Mouse (Mus musculus): ENCODE results near the gene Igfbp7.

Igfbp7 gene

GRCm38 (mm10) chr5:77340033-77340432, 67.8 kb downstream of the Igfbp7 start:
- no peak for DNase-seq

- DNase-seq, result no peak
Observed at GRCm38 (mm10) chr5:77330154-77330553, 77.7 kb downstream of the Igfbp7 start.

GRCm38 (mm10) chr5:77324936-77325335, 82.9 kb downstream of the Igfbp7 start:
- DNase-seq, result no peak

GRCm38 (mm10) chr5:77314986-77315385, 92.9 kb downstream of the Igfbp7 start:
- DNase-seq, result no peak

GRCm38 (mm10) chr5:77314206-77314605, 93.6 kb downstream of the Igfbp7 start:
- no peak for DNase-seq

- peak; percentile 99 for DNase-seq
Observed at GRCm38 (mm10) chr5:77309924-77310772, 97.7 kb downstream of the Igfbp7 start, which contains the start of the genes Noa1 and Polr2b. Gene Noa1 (minus strand): TSS chr5:77310084. Gene Polr2b (plus strand): TSS chr5:77310147.

GRCm38 (mm10) chr5:77309051-77309906, 98.6 kb downstream of the Igfbp7 start:
- DNase-seq, result peak; percentile 46

GRCm38 (mm10) chr5:77307821-77308553, 99.9 kb downstream of the Igfbp7 start:
- DNase-seq, result no peak

- no peak for DNase-seq
Observed at GRCm38 (mm10) chr5:77301296-77301903, 106.4 kb downstream of the Igfbp7 start.

- DNase-seq, result no peak
Observed at GRCm38 (mm10) chr5:77299486-77299885, 108.4 kb downstream of the Igfbp7 start.
